Mouse (Mus musculus): Measurements from ENCODE around the gene D630003M21Rik.

GRCm38 (mm10) chr2:158209776-158210175 lies 19.2 kb downstream of the D630003M21Rik start:
- no peak for TF ChIP-seq CTCF (IDR thresholded peaks at IDR 0.05; ENCODE audit: control insufficient read depth, insufficient read depth, low read length)
- no peak for TF ChIP-seq POLR2A (IDR thresholded peaks at IDR 0.05; ENCODE audit: borderline replicate concordance, control insufficient read depth, low read depth, low read length)

Data from bone marrow, adult 2 months (tissue).